Mouse (Mus musculus): ENCODE results near the gene Nxpe3. TPM values are rescaled to one million over a fixed set of nuclear protein-coding genes. Genes with fewer than 3 reads are reported as not detected.

The Nxpe3 gene
- polyA plus RNA-seq, 1 experiment from 2014 or later = 0.95 TPM

GRCm38 (mm10) chr16:55901839-55902756, 7.0 kb upstream of the Nxpe3 start:
- H3K4me1 ChIP-seq = no peaks in the 10 kb centered on the region
- H3K27ac ChIP-seq (replicated peaks) = no peak overlapping the region
- 90% methylated on average over 14 of the region's 14 CpGs for WGBS
- H3K36me3 ChIP-seq = peaks cover 63% of the 10 kb centered on the region
- no peak overlapping the region for H3K4me3 ChIP-seq
- DNase-seq (ENCODE audit: low spot score) = no peak
- no peaks in the 10 kb centered on the region for H3K27me3 ChIP-seq (ENCODE audit: low read depth, poor library complexity, severe bottlenecking)
- H3K9me3 ChIP-seq (replicated peaks) = no peaks in the 10 kb centered on the region

DNA sequence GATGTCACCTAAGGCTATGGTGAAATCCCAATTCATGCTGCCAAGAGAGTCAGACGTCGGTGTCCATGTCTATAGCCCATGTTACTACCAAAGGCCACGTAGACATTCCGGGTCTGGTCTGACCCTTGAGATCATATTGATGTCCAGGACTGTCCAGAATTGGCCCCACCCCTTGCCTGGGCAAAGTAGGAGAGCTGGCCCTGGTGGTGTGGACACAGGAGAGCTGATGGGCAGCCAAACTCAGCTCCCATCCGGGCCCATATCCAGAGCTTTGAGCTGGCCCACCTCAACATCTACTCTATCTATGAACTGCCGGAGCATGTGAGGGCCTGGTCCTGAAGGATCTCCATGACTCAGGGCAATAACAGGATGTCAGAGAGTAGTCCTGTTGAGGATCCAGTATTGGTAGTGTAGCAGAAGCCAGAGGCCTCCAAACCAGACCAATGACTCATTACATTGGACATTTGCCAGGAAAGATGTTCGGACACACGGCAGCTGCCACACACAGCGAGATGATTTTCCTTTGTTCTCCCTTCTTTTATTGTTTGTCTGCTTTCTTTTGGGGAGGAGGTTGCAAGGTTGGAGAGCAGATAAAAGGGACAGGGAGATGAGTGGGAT, 3.4 kb upstream of the Nxpe3 start:
- Histone ChIP-seq H3K9me3 (replicated peaks) (no peaks in the 10 kb centered on the region), H3K27me3 (ENCODE audit: low read depth, poor library complexity, severe bottlenecking) (peaks cover 8% of the 10 kb centered on the region; the same call in 1 of the 2 replicates), H3K36me3 (peaks cover 28% of the 10 kb centered on the region), H3K4me3 (no peak overlapping the region), H3K4me1 (peaks cover 19% of the 10 kb centered on the region), H3K27ac (replicated peaks) (no peak overlapping the region)
- DNase-seq (ENCODE audit: low spot score) = no peak
- WGBS = 94% methylated on average over 9 of the region's 9 CpGs

- Histone ChIP-seq H3K9me3 (replicated peaks) (no peaks in the 10 kb centered on the region), H3K4me1 (peaks cover 19% of the 10 kb centered on the region), H3K4me3 (peak overlapping the region; percentile 86), H3K27me3 (ENCODE audit: low read depth, poor library complexity, severe bottlenecking) (peaks cover 8% of the 10 kb centered on the region; the same call in 1 of the 2 replicates), H3K27ac (replicated peaks) (peak overlapping the region; percentile 90), H3K36me3 (peaks cover 9% of the 10 kb centered on the region)
- WGBS = 3% methylated on average over 9 of the region's 9 CpGs
- no peak for DNase-seq (ENCODE audit: low spot score)
These were observed 588 bp upstream of the Nxpe3 start for GRCm38 (mm10) chr16:55895651-55896095.

DNA sequence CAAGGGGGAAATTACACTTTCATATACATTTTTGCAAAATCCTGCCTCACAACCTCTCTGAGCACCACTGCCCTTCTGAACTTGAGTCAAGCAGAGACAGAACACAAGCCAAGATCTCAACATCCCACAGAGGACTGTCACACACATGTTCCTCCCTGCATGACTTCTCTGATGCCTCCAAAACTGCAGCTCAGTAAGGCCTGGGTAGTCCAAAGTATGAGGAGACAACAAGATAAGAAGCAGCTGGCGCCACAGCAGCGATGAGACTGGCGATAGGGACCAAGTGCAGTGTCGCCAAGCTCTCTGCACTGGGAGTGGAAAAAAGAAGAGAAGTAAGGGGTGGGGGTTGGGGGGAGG, 571 bp downstream of the Nxpe3 start:
- DNase-seq (ENCODE audit: low spot score) = no peak
- WGBS = 1% methylated on average over 4 of the region's 4 CpGs
- no peaks in the 10 kb centered on the region for H3K9me3 ChIP-seq (replicated peaks)
- peaks cover 8% of the 10 kb centered on the region; the same call in 1 of the 2 replicates for H3K27me3 ChIP-seq (ENCODE audit: low read depth, poor library complexity, severe bottlenecking)
- H3K4me1 ChIP-seq = peaks cover 19% of the 10 kb centered on the region
- peak overlapping the region; percentile 86 for H3K4me3 ChIP-seq
- H3K27ac ChIP-seq (replicated peaks) = peak overlapping the region; percentile 90
- H3K36me3 ChIP-seq = peaks cover 16% of the 10 kb centered on the region

GRCm38 (mm10) chr16:55893410-55894107, 1.5 kb downstream of the Nxpe3 start:
- Histone ChIP-seq H3K4me3 (peak overlapping the region; percentile 86; the same call in 1 of the 2 replicates), H3K27me3 (ENCODE audit: low read depth, poor library complexity, severe bottlenecking) (peaks cover 8% of the 10 kb centered on the region; the same call in 1 of the 2 replicates), H3K36me3 (peaks cover 22% of the 10 kb centered on the region), H3K27ac (replicated peaks) (no peak overlapping the region), H3K4me1 (peaks cover 19% of the 10 kb centered on the region), H3K9me3 (replicated peaks) (no peaks in the 10 kb centered on the region)
- WGBS = 88% methylated on average over 8 of the region's 8 CpGs
- DNase-seq (ENCODE audit: low spot score) = no peak

DNA sequence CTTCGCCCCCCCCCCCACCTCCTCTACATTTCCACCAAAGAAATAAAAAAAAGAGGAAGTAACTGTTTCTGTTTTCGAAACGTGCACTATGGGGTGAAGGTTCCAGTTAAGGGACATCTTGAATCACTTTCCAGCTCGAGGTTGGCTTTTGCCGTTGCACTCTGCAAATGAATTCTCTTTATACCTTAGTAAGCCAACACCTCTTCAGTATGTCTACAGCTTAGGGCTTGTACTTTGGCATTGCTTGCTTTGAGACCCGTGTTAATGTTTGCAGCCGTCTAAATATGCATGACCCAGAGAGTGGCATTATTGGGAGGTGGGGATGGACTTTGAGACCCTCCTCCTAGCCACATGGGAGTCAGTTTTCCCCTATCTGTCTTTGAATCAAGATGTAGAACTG, 2.6 kb downstream of the Nxpe3 start:
- WGBS = 84% methylated on average over 6 of the region's 7 CpGs
- no peak for DNase-seq (ENCODE audit: low spot score)

GRCm38 (mm10) chr16:55891346-55891745, 3.7 kb downstream of the Nxpe3 start:
- WGBS = 90% methylated on average over 7 of the region's 7 CpGs
- no peak for DNase-seq (ENCODE audit: low spot score)

More for the DNA sequence above, 2.6 kb downstream of the Nxpe3 start:
- no peak overlapping the region for H3K4me3 ChIP-seq
- H3K36me3 ChIP-seq = peaks cover 31% of the 10 kb centered on the region
- peaks cover 8% of the 10 kb centered on the region; the same call in 1 of the 2 replicates for H3K27me3 ChIP-seq (ENCODE audit: low read depth, poor library complexity, severe bottlenecking)
- H3K9me3 ChIP-seq (replicated peaks) = no peaks in the 10 kb centered on the region
- no peak overlapping the region for H3K27ac ChIP-seq (replicated peaks)
- H3K4me1 ChIP-seq = peaks cover 19% of the 10 kb centered on the region

GRCm38 (mm10) chr16:55890346-55891136, 4.5 kb downstream of the Nxpe3 start:
- H3K9me3 ChIP-seq (replicated peaks) = no peaks in the 10 kb centered on the region
- DNase-seq (ENCODE audit: low spot score) = no peak
- peaks cover 8% of the 10 kb centered on the region; the same call in 1 of the 2 replicates for H3K27me3 ChIP-seq (ENCODE audit: low read depth, poor library complexity, severe bottlenecking)
- peaks cover 31% of the 10 kb centered on the region for H3K36me3 ChIP-seq
- H3K4me1 ChIP-seq = peaks cover 12% of the 10 kb centered on the region
- whole genome bisulfite sequencing = 94% methylated on average over 19 of the region's 19 CpGs
- H3K27ac ChIP-seq (replicated peaks) = no peak overlapping the region
- H3K4me3 ChIP-seq = no peak overlapping the region

More at GRCm38 (mm10) chr16:55891346-55891745, 3.7 kb downstream of the Nxpe3 start:
- H3K4me3 ChIP-seq = no peak overlapping the region
- peaks cover 19% of the 10 kb centered on the region for H3K4me1 ChIP-seq
- no peaks in the 10 kb centered on the region for H3K9me3 ChIP-seq (replicated peaks)
- H3K27me3 ChIP-seq (ENCODE audit: low read depth, poor library complexity, severe bottlenecking) = peaks cover 8% of the 10 kb centered on the region; the same call in 1 of the 2 replicates
- H3K27ac ChIP-seq (replicated peaks) = no peak overlapping the region
- H3K36me3 ChIP-seq = peaks cover 31% of the 10 kb centered on the region

DNA sequence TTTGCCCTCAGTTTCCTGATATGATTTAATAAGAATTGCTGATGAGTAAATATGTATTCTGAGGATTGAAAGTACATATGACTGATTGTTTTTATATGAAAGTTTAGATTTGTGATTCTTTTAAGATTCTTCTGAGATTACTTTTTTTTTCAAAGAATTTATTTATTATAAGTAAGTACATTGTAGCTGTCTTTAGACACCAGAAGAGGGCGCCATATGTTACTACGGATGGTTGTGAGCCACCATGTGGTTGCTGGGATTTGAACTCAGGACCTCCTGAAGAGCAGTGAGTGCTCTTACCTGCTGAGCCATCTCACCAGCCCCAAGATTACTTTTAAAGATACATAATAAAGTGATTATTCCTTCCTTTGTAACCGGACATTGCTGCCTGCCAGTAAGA, 5.6 kb downstream of the Nxpe3 start:
- Histone ChIP-seq H3K27me3 (ENCODE audit: low read depth, poor library complexity, severe bottlenecking) (peaks cover 8% of the 10 kb centered on the region; the same call in 1 of the 2 replicates), H3K9me3 (replicated peaks) (no peaks in the 10 kb centered on the region), H3K36me3 (peaks cover 31% of the 10 kb centered on the region), H3K27ac (replicated peaks) (no peak overlapping the region), H3K4me3 (no peak overlapping the region), H3K4me1 (peaks cover 6% of the 10 kb centered on the region)
- 90% methylated on average over 3 of the region's 3 CpGs for WGBS
- DNase-seq (ENCODE audit: low spot score) = no peak

DNA sequence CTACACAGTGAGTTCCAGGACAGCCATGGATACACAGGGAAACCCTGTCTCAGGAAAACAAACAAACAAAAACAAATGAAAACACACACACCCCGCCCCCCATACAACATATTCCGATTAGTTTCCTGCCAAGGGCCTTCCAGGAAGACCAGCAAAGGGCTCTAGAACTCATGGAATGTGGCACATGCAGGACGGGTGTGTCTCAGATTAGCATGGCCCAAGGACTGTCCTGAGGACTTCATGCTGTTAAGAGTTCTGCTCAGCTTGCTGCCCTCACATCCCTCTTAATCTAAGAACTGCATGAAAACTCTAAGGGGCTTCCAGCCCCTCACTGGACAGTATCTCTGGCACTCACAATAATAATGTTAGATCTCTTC, 6.5 kb downstream of the Nxpe3 start:
- Histone ChIP-seq H3K27me3 (ENCODE audit: low read depth, poor library complexity, severe bottlenecking) (0 out of 2 replicates have a peak, but pooled peaks cover under 1% of the 10 kb centered on the region), H3K27ac (replicated peaks) (no peak overlapping the region), H3K4me1 (no peaks in the 10 kb centered on the region), H3K4me3 (no peak overlapping the region), H3K9me3 (replicated peaks) (no peaks in the 10 kb centered on the region), H3K36me3 (peaks cover 31% of the 10 kb centered on the region)
- 87% methylated on average over 3 of the region's 3 CpGs for WGBS
- no peak for DNase-seq (ENCODE audit: low spot score)

GRCm38 (mm10) chr16:55887814-55888583, 7.1 kb downstream of the Nxpe3 start:
- Histone ChIP-seq H3K27me3 (ENCODE audit: low read depth, poor library complexity, severe bottlenecking) (no peaks in the 10 kb centered on the region), H3K36me3 (peaks cover 31% of the 10 kb centered on the region), H3K9me3 (replicated peaks) (no peaks in the 10 kb centered on the region), H3K27ac (replicated peaks) (no peak overlapping the region), H3K4me3 (no peak overlapping the region), H3K4me1 (no peaks in the 10 kb centered on the region)
- WGBS = 68% methylated on average over 7 of the region's 7 CpGs
- no peak for DNase-seq (ENCODE audit: low spot score)
